Mouse (Mus musculus): ENCODE measurements at regions not wholly inside any gene's neighbourhood (a gene's known extent, or its start where the extent isn't known, plus 50 kb on each side); places are given as distances from the start of the nearest gene placed in this dataset.
"Not testable (repeated sequence)": the region's sequence is repeated elsewhere in the genome, so short reads cannot be mapped to it uniquely, and the experiment has no call there.

- DNase-seq, result no peak
These were observed 243.3 kb upstream of the Srek1ip1 start for GRCm38 (mm10) chr13:104549016-104549415.

GRCm38 (mm10) chr13:104553329-104553728 lies 239.0 kb upstream of the Srek1ip1 start:
- no peak for DNase-seq

- DNase-seq, result not testable (repeated sequence)
These were observed 235.7 kb upstream of the Srek1ip1 start for GRCm38 (mm10) chr13:104556609-104557008.

- DNase-seq, result no peak
These were observed 232.4 kb upstream of the Srek1ip1 start for GRCm38 (mm10) chr13:104559876-104560275.

- no peak for DNase-seq
These were observed 231.7 kb upstream of the Srek1ip1 start for GRCm38 (mm10) chr13:104560500-104561114.

- no peak for DNase-seq
These were observed 229.7 kb upstream of the Srek1ip1 start for GRCm38 (mm10) chr13:104562536-104562935.

GRCm38 (mm10) chr13:104563019-104563418 lies 229.3 kb upstream of the Srek1ip1 start:
- no peak for DNase-seq

- no peak for DNase-seq
These were observed 228.4 kb upstream of the Srek1ip1 start for GRCm38 (mm10) chr13:104563889-104564288.

GRCm38 (mm10) chr13:104569765-104570164 lies 222.5 kb upstream of the Srek1ip1 start:
- DNase-seq, result no peak

- no peak for DNase-seq
These were observed 220.0 kb upstream of the Srek1ip1 start for GRCm38 (mm10) chr13:104572236-104572635.

- DNase-seq, result no peak
These were observed 217.9 kb upstream of the Srek1ip1 start for GRCm38 (mm10) chr13:104574396-104574795.

- DNase-seq, result no peak
These were observed 216.0 kb upstream of the Srek1ip1 start for GRCm38 (mm10) chr13:104576188-104576789.

GRCm38 (mm10) chr13:104577856-104578255 lies 214.4 kb upstream of the Srek1ip1 start:
- no peak for DNase-seq

- peak; percentile 13 for DNase-seq
These were observed 211.5 kb upstream of the Srek1ip1 start for GRCm38 (mm10) chr13:104580686-104581350.

Measured in right cerebral cortex, adult 18-20 months (tissue).